Mouse (Mus musculus) limb, embryonic 14.5 days (tissue): ENCODE measurements at regions not wholly inside any gene's neighbourhood (a gene's known extent, or its start where the extent isn't known, plus 50 kb on each side); places are given as distances from the start of the nearest gene placed in this dataset.

Source experiments
- ATAC-seq: fragments of 200-750 bp; cut with Nextera tagmentation; 2 replicates; pipeline ENCODE4 v1.8.0; 2017; ENCODE audit warnings: low read depth, moderate number of reproducible peaks, moderate TSS enrichment; ENCODE audit not compliant: low FRiP score
- DNase-seq: peaks from one replicate; pipeline ENCODE4 v3.0.0-alpha.2; 2015; ENCODE audit warnings: low spot score
- H3K27ac ChIP-seq: fragments of 300-500 bp; sonication (generic); replicated peaks from 2 replicates; pipeline ENCODE4 v1.5.1; 2014; ENCODE audit warnings: low read depth, mild to moderate bottlenecking, low read length, moderate library complexity, mixed read lengths
- H3K27me3 ChIP-seq: fragments of 300-500 bp; sonication (generic); 2 replicates; pipeline ENCODE4 v1.6.1; 2014; ENCODE audit warnings: low read length, mixed read lengths; ENCODE audit not compliant: control insufficient read depth, insufficient read depth
- H3K36me3 ChIP-seq: fragments of 300-500 bp; sonication (generic); 2 replicates; pipeline ENCODE4 v1.6.1; 2014; ENCODE audit warnings: mild to moderate bottlenecking, low read length, moderate library complexity, mixed read lengths; ENCODE audit not compliant: control insufficient read depth, insufficient read depth
- H3K4me1 ChIP-seq: fragments of 300-500 bp; sonication (generic); 2 replicates; pipeline ENCODE4 v1.6.1; 2014; ENCODE audit warnings: antibody characterized with exemption, low read length, mixed read lengths; ENCODE audit not compliant: control insufficient read depth, insufficient read depth
- H3K4me2 ChIP-seq: fragments of 300-500 bp; sonication (generic); replicated peaks from 2 replicates; pipeline ENCODE4 v1.6.1; 2014; ENCODE audit warnings: low read depth, mild to moderate bottlenecking, low read length, moderate library complexity; ENCODE audit not compliant: severe bottlenecking
- H3K4me3 ChIP-seq: fragments of 300-500 bp; sonication (generic); replicated peaks from 2 replicates; pipeline ENCODE4 v1.5.1; 2014; ENCODE audit warnings: low read length
- H3K9ac ChIP-seq: fragments of 300-500 bp; sonication (generic); 2 replicates; pipeline ENCODE4 v1.6.1; 2014; ENCODE audit warnings: mild to moderate bottlenecking, low read depth, low read length, moderate library complexity; ENCODE audit not compliant: severe bottlenecking
- H3K9me3 ChIP-seq: fragments of 300-500 bp; sonication (generic); 2 replicates; pipeline ENCODE4 v1.6.1; 2016; ENCODE audit warnings: low read length; ENCODE audit not compliant: control insufficient read depth
- POLR2A ChIP-seq: fragments of 200-500 bp; IDR thresholded peaks from 2 replicates; pipeline ENCODE4 v1.8.0; 2012; ENCODE audit warnings: inconsistent platforms, mild to moderate bottlenecking, moderate library complexity, borderline replicate concordance; ENCODE audit not compliant: insufficient read depth, insufficient read length; ENCODE audit errors: extremely low read depth
- WGBS: fragments of 180-500 bp; shearing (Covaris S2); extraction: QIAGEN DNeasy Blood & Tissue Kit; methylation state at CpG from one replicate; pipeline ENCODE4 v1.1.7; 2014; 5-methylcytosine and 5-hydroxymethylcytosine counted together

DNA sequence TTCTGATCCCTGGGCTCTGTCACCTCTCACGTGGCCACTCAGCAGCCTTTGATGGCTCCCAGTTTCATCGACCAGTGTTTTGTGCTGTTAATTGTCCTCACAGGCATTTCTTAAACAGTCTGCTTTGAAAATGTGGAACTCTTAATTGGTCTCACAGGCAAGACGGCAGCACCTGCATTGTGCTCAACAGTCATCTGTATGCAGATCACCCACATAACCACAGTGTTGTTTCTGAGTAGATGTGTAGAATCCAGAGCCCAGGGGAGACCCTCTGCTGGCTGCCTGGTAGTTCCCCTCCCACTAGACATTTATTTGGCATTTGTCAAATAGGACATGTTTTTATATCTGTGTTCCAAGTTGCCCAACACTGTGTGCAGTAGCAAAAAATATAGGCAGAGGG is 304.3 kb downstream of the Nucb2 start:
- whole genome bisulfite sequencing, result 37% methylated on average over 3 of the region's 3 CpGs
- Histone ChIP-seq H3K4me1 (no peaks in the 10 kb centered on the region), H3K4me2 (no peak overlapping the region), H3K9me3 (no peaks in the 10 kb centered on the region), H3K27me3 (no peaks in the 10 kb centered on the region), H3K9ac (no peak overlapping the region), H3K27ac (no peak overlapping the region), H3K4me3 (no peak overlapping the region), H3K36me3 (no peaks in the 10 kb centered on the region)
- DNase-seq, result no peak
- TF ChIP-seq POLR2A, result no peak
- ATAC-seq, result no peak

DNA sequence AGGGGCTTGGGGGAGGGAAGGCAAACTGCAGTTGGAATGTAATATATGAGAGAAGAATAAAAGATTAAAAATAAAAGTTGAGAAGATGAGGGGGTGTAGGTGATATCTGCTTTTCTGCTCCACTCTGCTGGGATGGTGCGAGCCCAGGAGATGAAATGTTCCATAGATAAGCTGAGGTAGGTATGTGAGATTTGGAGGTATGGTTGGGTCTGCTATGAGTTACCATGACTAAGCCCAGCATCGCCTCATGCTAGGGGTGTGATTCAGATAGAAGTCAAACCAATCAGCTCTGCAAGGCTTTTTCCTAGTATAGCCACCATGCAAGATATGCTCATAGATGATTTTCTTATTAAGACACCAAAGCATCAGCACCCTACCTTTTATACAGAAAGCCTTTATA is 312.3 kb downstream of the Nucb2 start:
- ATAC-seq, result no peak
- Histone ChIP-seq H3K4me3 (no peak overlapping the region), H3K9ac (no peak overlapping the region), H3K27me3 (no peaks in the 10 kb centered on the region), H3K27ac (no peak overlapping the region), H3K4me1 (no peaks in the 10 kb centered on the region), H3K9me3 (no peaks in the 10 kb centered on the region), H3K4me2 (no peak overlapping the region), H3K36me3 (no peaks in the 10 kb centered on the region)
- TF ChIP-seq POLR2A, result no peak
- DNase-seq, result no peak
- 87% methylated on average over 2 of the region's 2 CpGs for WGBS

DNA sequence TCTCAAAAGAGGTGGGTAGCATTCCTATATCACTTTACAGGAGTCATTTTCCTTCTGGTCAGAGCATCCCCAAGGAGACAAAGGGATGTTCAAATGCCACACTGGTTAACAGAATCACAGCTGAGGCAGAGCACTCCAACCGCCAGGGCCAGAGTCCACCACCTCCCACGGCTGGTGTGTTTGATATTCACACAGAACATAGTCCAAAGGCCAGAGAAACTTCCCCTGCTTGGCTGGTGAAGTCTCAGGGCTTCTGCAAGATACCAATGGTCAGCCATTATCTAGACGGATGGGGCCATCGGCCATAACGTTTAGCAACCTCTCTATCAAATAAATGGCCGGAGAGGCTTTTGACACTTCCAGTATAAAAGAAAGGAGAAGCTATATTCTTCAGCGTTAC is 313.8 kb downstream of the Nucb2 start:
- Histone ChIP-seq H3K4me1 (no peaks in the 10 kb centered on the region), H3K4me3 (no peak overlapping the region), H3K36me3 (no peaks in the 10 kb centered on the region), H3K27me3 (no peaks in the 10 kb centered on the region), H3K27ac (no peak overlapping the region), H3K9ac (no peak overlapping the region), H3K9me3 (no peaks in the 10 kb centered on the region), H3K4me2 (no peak overlapping the region)
- no peak for ATAC-seq
- DNase-seq, result no peak
- WGBS, result 86% methylated on average over 7 of the region's 7 CpGs
- TF ChIP-seq POLR2A, result no peak

DNA sequence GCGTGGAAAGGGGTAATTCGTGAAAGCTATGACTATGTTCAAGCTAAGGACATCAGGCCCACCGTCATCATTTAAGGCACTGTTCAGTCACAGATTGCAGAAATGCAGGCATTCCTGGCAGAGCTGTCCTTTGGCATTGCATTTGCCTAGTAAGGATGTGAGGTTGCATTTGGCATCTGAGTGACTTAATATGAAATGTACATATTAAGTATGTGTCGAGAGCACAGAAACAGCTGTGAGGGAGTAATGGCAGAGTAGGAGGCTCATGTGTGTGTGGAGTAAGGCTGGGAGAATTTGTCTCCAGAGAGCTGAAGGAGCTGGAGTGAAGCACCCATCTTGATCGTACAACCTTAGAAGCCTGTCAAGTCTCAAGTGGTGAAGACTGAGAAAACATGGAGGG is 316.4 kb downstream of the Nucb2 start:
- no peak for TF ChIP-seq POLR2A
- no peaks in the 10 kb centered on the region for H3K36me3 ChIP-seq
- H3K4me1 ChIP-seq, result no peaks in the 10 kb centered on the region
- DNase-seq (no peak), ATAC-seq (no peak)
- H3K4me2 ChIP-seq, result no peak overlapping the region
- H3K27me3 ChIP-seq, result no peaks in the 10 kb centered on the region
- H3K4me3 ChIP-seq, result no peak overlapping the region
- H3K9me3 ChIP-seq, result no peaks in the 10 kb centered on the region
- 87% methylated on average over 5 of the region's 5 CpGs for WGBS
- no peak overlapping the region for H3K27ac ChIP-seq
- H3K9ac ChIP-seq, result no peak overlapping the region

DNA sequence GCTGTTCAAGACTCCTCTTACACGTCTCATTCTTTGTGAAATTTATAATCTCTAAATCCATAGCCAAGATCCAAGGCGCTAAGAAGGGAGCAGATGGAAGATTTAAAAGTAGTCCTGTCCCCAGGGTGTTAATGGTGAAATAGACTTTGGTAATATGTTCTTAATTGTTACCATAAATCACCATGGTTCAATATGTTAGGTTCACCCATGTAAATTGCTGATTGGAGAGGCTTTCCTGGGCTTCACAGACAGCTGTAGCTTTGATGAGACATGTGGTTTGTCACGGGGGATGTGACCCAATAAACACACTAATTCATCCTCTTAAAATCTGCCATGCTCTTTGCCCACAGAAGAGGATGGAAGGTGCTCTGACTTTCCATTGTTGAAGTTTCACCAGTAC is 338.7 kb downstream of the Nucb2 start:
- no peak overlapping the region for H3K27ac ChIP-seq
- no peak for TF ChIP-seq POLR2A
- 14% methylated on average over 3 of the region's 3 CpGs for WGBS

DNA sequence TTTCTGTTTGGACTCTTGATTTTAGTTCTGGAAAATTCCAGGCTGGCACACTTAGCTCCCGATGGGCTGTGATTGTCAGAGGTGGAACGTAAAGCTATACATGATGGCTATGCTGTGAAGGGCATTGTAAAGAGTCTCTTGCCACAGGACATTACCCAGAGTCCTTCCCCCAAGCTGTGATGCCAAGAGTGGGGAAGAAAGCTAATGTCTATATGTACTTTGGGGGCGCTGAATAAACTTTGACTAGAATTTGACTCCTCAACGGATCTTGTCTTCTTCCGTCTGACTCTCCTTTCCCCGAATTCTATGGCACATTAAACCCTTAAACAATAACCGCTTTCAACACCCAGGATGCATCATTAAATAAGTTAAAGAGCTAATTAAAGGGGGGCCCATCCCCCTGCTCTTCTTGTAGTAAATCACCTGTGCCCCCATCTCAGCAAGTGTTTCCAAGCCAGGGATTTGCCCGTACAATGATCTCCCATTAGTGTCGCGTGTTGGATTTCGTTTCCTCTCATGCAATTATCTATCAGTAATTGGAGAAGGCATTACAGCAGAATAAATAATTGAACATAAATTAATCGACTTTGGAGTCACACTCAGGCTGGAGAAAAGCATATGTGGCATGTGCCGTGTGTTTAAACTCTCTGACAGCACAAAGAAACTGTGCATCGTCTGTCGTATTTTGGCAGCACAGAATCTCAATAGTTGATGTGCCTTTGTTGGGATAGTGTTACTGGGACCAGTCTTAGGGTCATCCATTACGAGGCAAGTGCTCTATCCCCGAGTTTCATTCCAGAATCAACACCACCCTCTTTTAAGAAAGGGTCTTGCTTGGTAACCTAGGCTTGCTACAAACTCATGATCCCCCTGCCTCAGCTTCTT is 343.9 kb downstream of the Nucb2 start:
- TF ChIP-seq POLR2A, result no peak

More for the DNA sequence above, 338.7 kb downstream of the Nucb2 start:
- no peak overlapping the region for H3K4me3 ChIP-seq
- H3K4me2 ChIP-seq, result no peak overlapping the region
- H3K9me3 ChIP-seq, result no peaks in the 10 kb centered on the region
- H3K4me1 ChIP-seq, result no peaks in the 10 kb centered on the region
- H3K27me3 ChIP-seq, result no peaks in the 10 kb centered on the region
- DNase-seq (no peak), ATAC-seq (no peak)
- no peaks in the 10 kb centered on the region for H3K36me3 ChIP-seq
- no peak overlapping the region for H3K9ac ChIP-seq

More for the DNA sequence above, 343.9 kb downstream of the Nucb2 start:
- no peaks in the 10 kb centered on the region for H3K36me3 ChIP-seq
- H3K4me3 ChIP-seq, result no peak overlapping the region
- no peak overlapping the region for H3K27ac ChIP-seq
- H3K9ac ChIP-seq, result no peak overlapping the region
- no peak overlapping the region for H3K4me2 ChIP-seq
- no peaks in the 10 kb centered on the region for H3K27me3 ChIP-seq
- DNase-seq (no peak), ATAC-seq (no peak)
- 73% methylated on average over 17 of the region's 17 CpGs for WGBS
- H3K9me3 ChIP-seq, result no peaks in the 10 kb centered on the region
- H3K4me1 ChIP-seq, result no peaks in the 10 kb centered on the region
